Mouse (Mus musculus) thymus, adult 2 months (tissue): ENCODE data around the gene Gm11627.

Source experiments
- CTCF ChIP-seq: fragments of 200-500 bp; IDR thresholded peaks from 2 replicates; pipeline ENCODE4 v1.5.1; 2012; ENCODE audit warnings: mild to moderate bottlenecking, control low read depth, low read length, moderate library complexity, borderline replicate concordance; ENCODE audit not compliant: control insufficient read depth, poor library complexity, insufficient read depth; ENCODE audit errors: extremely low read depth
- POLR2A ChIP-seq: fragments of 200-500 bp; IDR thresholded peaks from 2 replicates; pipeline ENCODE4 v1.6.1; 2012; ENCODE audit warnings: mild to moderate bottlenecking, low read length, control low read depth, moderate library complexity; ENCODE audit not compliant: control insufficient read depth, poor library complexity, insufficient read depth; ENCODE audit errors: extremely low read depth

DNA sequence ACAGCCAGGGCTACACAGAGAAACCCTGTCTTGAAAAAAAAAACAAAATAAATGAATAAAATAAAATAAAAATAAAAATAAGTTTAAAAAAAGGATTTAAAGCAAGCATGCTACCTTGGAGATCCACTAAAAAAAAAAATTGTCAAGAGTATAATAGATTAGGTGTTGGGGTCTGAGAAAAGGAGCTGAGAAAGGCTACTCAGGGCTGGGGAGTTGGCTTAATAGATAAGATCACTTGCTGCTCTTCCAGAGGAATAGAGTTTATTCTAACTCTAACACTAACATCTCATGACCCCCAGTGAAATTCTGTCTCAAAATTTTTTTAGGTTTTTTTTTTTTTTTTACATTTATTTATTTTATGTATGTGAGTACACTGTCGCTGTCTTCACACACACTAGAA is 13.0 kb downstream of the Gm11627 start:
- no peak for TF ChIP-seq CTCF
- TF ChIP-seq POLR2A: no peak
